Mouse (Mus musculus) liver, embryonic 11.5 days (tissue): ENCODE measurements around the gene B4galt1. TPM values are rescaled to one million over a fixed set of nuclear protein-coding genes. Genes with fewer than 3 reads are reported as not detected.

Experiments
- ATAC-seq: fragments of 200-750 bp; cut with Nextera tagmentation; replicated peaks from 2 replicates; pipeline ENCODE4 v1.8.0; 2017; ENCODE audit warnings: moderate number of reproducible peaks, mild to moderate bottlenecking, moderate TSS enrichment, moderate library complexity; ENCODE audit not compliant: low FRiP score
- DNase-seq: peaks from one replicate; pipeline ENCODE4 v3.0.0-alpha.2; 2017; ENCODE audit warnings: low spot score
- H3K27ac ChIP-seq: fragments of 300-500 bp; sonication (generic); 2 replicates; pipeline ENCODE4 v1.5.1; 2014; ENCODE audit warnings: mild to moderate bottlenecking, low read depth, low read length, control low read depth
- H3K27me3 ChIP-seq: fragments of 300-500 bp; sonication (generic); replicated peaks from 2 replicates; pipeline ENCODE4 v1.6.1; 2014; ENCODE audit warnings: low read length, mixed read lengths; ENCODE audit not compliant: control insufficient read depth, insufficient read depth
- H3K36me3 ChIP-seq: fragments of 300-500 bp; sonication (generic); 2 replicates; pipeline ENCODE4 v1.6.1; 2014; ENCODE audit warnings: mild to moderate bottlenecking, low read length, moderate library complexity, mixed read lengths; ENCODE audit not compliant: control insufficient read depth, insufficient read depth
- H3K4me1 ChIP-seq: fragments of 300-500 bp; sonication (generic); replicated peaks from 2 replicates; pipeline ENCODE4 v1.6.1; 2014; ENCODE audit warnings: low read length, mixed read lengths; ENCODE audit not compliant: control insufficient read depth, insufficient read depth
- H3K4me2 ChIP-seq: fragments of 300-500 bp; sonication (generic); 2 replicates; pipeline ENCODE4 v1.6.1; 2014; ENCODE audit warnings: mild to moderate bottlenecking, control low read depth, moderate library complexity
- H3K4me3 ChIP-seq: fragments of 300-500 bp; sonication (generic); 2 replicates; pipeline ENCODE4 v1.5.1; 2014; ENCODE audit warnings: low read depth, low read length, control low read depth
- H3K9ac ChIP-seq: fragments of 300-500 bp; sonication (generic); 2 replicates; pipeline ENCODE4 v1.6.1; 2014; ENCODE audit warnings: low read depth, low read length, control low read depth
- H3K9me3 ChIP-seq: fragments of 300-500 bp; sonication (generic); 2 replicates; pipeline ENCODE4 v1.6.1; 2016; ENCODE audit warnings: low read length, inconsistent platforms, mixed read lengths; ENCODE audit not compliant: control insufficient read depth
- WGBS: fragments of 180-500 bp; shearing (Covaris S2); extraction: QIAGEN DNeasy Blood & Tissue Kit; methylation state at CpG from one replicate; pipeline ENCODE4 v1.1.7; 2014; 5-methylcytosine and 5-hydroxymethylcytosine counted together
- polyA plus RNA-seq: library from polyadenylated mRNA; unstranded; fragments of >200 nt; fragmentation: Nextera tagmentation; extraction: Ambion mirVana; gene quantifications from 2 replicates; pipeline ENCODE4 v1.2.1, GENCODE M21; 2014

B4galt1 gene
- polyA plus RNA-seq: 49.0 and 50.4 TPM in 2 replicates

GRCm38 (mm10) chr4:40853565-40854386, at the start of gene B4galt1:
Gene B4galt1 (minus strand): TSS chr4:40854005.
- peaks cover 43% of the 10 kb centered on the region for H3K4me1 ChIP-seq
- WGBS: under 1% methylated on average over 79 of the region's 83 CpGs
- DNase-seq: peak; percentile 100

GRCm38 (mm10) chr4:40900612-40901011, 46.8 kb upstream of the B4galt1 start:
- ATAC-seq (peak; percentile 50; the same call in 1 of the 2 replicates), DNase-seq (no peak)
- Histone ChIP-seq H3K4me2 (no peak overlapping the region), H3K9ac (no peak overlapping the region), H3K4me1 (no peaks in the 10 kb centered on the region; the same call in 1 of the 2 replicates), H3K4me3 (no peak overlapping the region), H3K27ac (no peak overlapping the region; the same call in 1 of the 2 replicates), H3K27me3 (no peaks in the 10 kb centered on the region), H3K36me3 (no peaks in the 10 kb centered on the region), H3K9me3 (no peaks in the 10 kb centered on the region)
- WGBS: 73% methylated on average over 4 of the region's 4 CpGs

More at GRCm38 (mm10) chr4:40853565-40854386, at the start of gene B4galt1:
- Histone ChIP-seq H3K27ac (peak within 1 kb of the TSS; percentile 93), H3K9me3 (no peaks in the 10 kb centered on the region), H3K4me3 (peak within 1 kb of the TSS; percentile 75), H3K9ac (peak within 1 kb of the TSS; percentile 89), H3K27me3 (no peaks in the 10 kb centered on the region), H3K36me3 (no peaks in the 10 kb centered on the region), H3K4me2 (peak within 1 kb of the TSS; percentile 95)
- ATAC-seq: peak; percentile 85

GRCm38 (mm10) chr4:40900071-40900470, 46.3 kb upstream of the B4galt1 start:
- H3K9me3 ChIP-seq: no peaks in the 10 kb centered on the region
- no peak for DNase-seq
- WGBS: 79% methylated on average over 3 of the region's 3 CpGs
- H3K27me3 ChIP-seq: no peaks in the 10 kb centered on the region
- no peak overlapping the region for H3K4me2 ChIP-seq
- no peaks in the 10 kb centered on the region; the same call in 1 of the 2 replicates for H3K4me1 ChIP-seq
- H3K36me3 ChIP-seq: no peaks in the 10 kb centered on the region
- no peak overlapping the region for H3K9ac ChIP-seq
- H3K4me3 ChIP-seq: no peak overlapping the region
- ATAC-seq: peak; percentile 46; the same call in 1 of the 2 replicates
- peak overlapping the region; percentile 50; the same call in 1 of the 2 replicates for H3K27ac ChIP-seq

- no peak overlapping the region for H3K4me2 ChIP-seq
- no peaks in the 10 kb centered on the region for H3K36me3 ChIP-seq
- ATAC-seq (no peak), DNase-seq (no peak)
- no peaks in the 10 kb centered on the region for H3K27me3 ChIP-seq
- no peak overlapping the region for H3K4me3 ChIP-seq
- WGBS: 77% methylated on average over 2 of the region's 2 CpGs
- H3K9ac ChIP-seq: no peak overlapping the region
- no peak overlapping the region for H3K27ac ChIP-seq
- no peaks in the 10 kb centered on the region; the same call in 1 of the 2 replicates for H3K4me1 ChIP-seq
- no peaks in the 10 kb centered on the region for H3K9me3 ChIP-seq
Observed at GRCm38 (mm10) chr4:40899264-40899663, 45.5 kb upstream of the B4galt1 start.

- Histone ChIP-seq H3K36me3 (no peaks in the 10 kb centered on the region), H3K4me2 (no peak overlapping the region), H3K4me1 (no peaks in the 10 kb centered on the region; the same call in 1 of the 2 replicates), H3K27me3 (no peaks in the 10 kb centered on the region), H3K9me3 (no peaks in the 10 kb centered on the region), H3K4me3 (no peak overlapping the region), H3K27ac (no peak overlapping the region), H3K9ac (no peak overlapping the region)
- ATAC-seq: no peak
- 79% methylated on average over 6 of the region's 6 CpGs for WGBS
- no peak for DNase-seq
Observed at GRCm38 (mm10) chr4:40898476-40899044, 44.8 kb upstream of the B4galt1 start.

GRCm38 (mm10) chr4:40895646-40896045, 41.8 kb upstream of the B4galt1 start:
- no peak for ATAC-seq

GRCm38 (mm10) chr4:40895118-40895517, 41.3 kb upstream of the B4galt1 start:
- 86% methylated on average over 3 of the region's 3 CpGs for WGBS
- Histone ChIP-seq H3K27ac (no peak overlapping the region), H3K4me3 (no peak overlapping the region), H3K4me1 (no peaks in the 10 kb centered on the region; the same call in 1 of the 2 replicates), H3K36me3 (no peaks in the 10 kb centered on the region), H3K27me3 (no peaks in the 10 kb centered on the region), H3K4me2 (no peak overlapping the region), H3K9ac (no peak overlapping the region), H3K9me3 (no peaks in the 10 kb centered on the region)
- ATAC-seq (no peak), DNase-seq (no peak)

More at GRCm38 (mm10) chr4:40895646-40896045, 41.8 kb upstream of the B4galt1 start:
- H3K27ac ChIP-seq: no peak overlapping the region
- no peak overlapping the region for H3K9ac ChIP-seq
- H3K27me3 ChIP-seq: no peaks in the 10 kb centered on the region
- no peaks in the 10 kb centered on the region for H3K9me3 ChIP-seq
- H3K4me1 ChIP-seq: no peaks in the 10 kb centered on the region; the same call in 1 of the 2 replicates
- 79% methylated on average over 2 of the region's 2 CpGs for WGBS
- H3K4me3 ChIP-seq: no peak overlapping the region
- no peaks in the 10 kb centered on the region for H3K36me3 ChIP-seq
- no peak for DNase-seq
- no peak overlapping the region for H3K4me2 ChIP-seq

- H3K9me3 ChIP-seq: no peaks in the 10 kb centered on the region
- ATAC-seq (no peak), DNase-seq (no peak)
- no peaks in the 10 kb centered on the region for H3K4me1 ChIP-seq
- H3K27ac ChIP-seq: no peak overlapping the region
- no peaks in the 10 kb centered on the region for H3K27me3 ChIP-seq
- no peak overlapping the region for H3K4me3 ChIP-seq
- no peaks in the 10 kb centered on the region for H3K36me3 ChIP-seq
- no peak overlapping the region for H3K4me2 ChIP-seq
- no peak overlapping the region for H3K9ac ChIP-seq
- 74% methylated on average over 5 of the region's 5 CpGs for WGBS
Observed at GRCm38 (mm10) chr4:40891206-40891605, 37.4 kb upstream of the B4galt1 start.
